Mouse (Mus musculus) myocyte (in vitro differentiated cells): ENCODE data around the gene Gm49394. TPM values are rescaled to one million over a fixed set of nuclear protein-coding genes. Genes with fewer than 3 reads are reported as not detected.

Source experiments
- H3K27me3 ChIP-seq: one replicate; pipeline ENCODE4 v1.6.1; 2011; ENCODE audit not compliant: control insufficient read depth, insufficient read depth, insufficient read length
- H3K36me3 ChIP-seq: one replicate; pipeline ENCODE4 v1.6.1; 2011; ENCODE audit not compliant: control insufficient read depth, insufficient read depth
- H3K4me2 ChIP-seq: one replicate; pipeline ENCODE4 v1.6.1; 2011; ENCODE audit warnings: low read depth, control low read depth
- H3K4me3 ChIP-seq: one replicate; pipeline ENCODE4 v1.5.1; 2011; ENCODE audit warnings: mild to moderate bottlenecking, control low read depth, moderate library complexity
- H3K79me2 ChIP-seq: one replicate; pipeline ENCODE4 v1.6.1; 2011; ENCODE audit not compliant: control insufficient read depth, insufficient read depth
- H3ac ChIP-seq: one replicate; pipeline ENCODE4 v1.6.1; 2011; ENCODE audit not compliant: control insufficient read depth, insufficient read length
- CEBPB ChIP-seq: IDR thresholded peaks from 2 replicates; pipeline ENCODE4 v1.6.1; 2011; ENCODE audit warnings: mild to moderate bottlenecking, moderate library complexity; ENCODE audit not compliant: poor library complexity, insufficient read depth, severe bottlenecking
- E2F4 ChIP-seq: IDR thresholded peaks from one replicate; pipeline ENCODE4 v1.6.1; 2011; ENCODE audit warnings: mild to moderate bottlenecking, control low read depth, moderate library complexity; ENCODE audit not compliant: insufficient read depth
- MAX ChIP-seq: IDR thresholded peaks from one replicate; pipeline ENCODE4 v1.6.1; 2011; ENCODE audit warnings: low read depth, mild to moderate bottlenecking, control low read depth
- MYOD1 ChIP-seq, 3 experiments: IDR thresholded peaks; one replicate each; pipeline ENCODE4 v1.6.1; 2011; ENCODE audit warnings: control low read depth in 2 of 3, low read depth in 2 of 3, mild to moderate bottlenecking in 2 of 3, moderate library complexity in 1 of 3; ENCODE audit not compliant: insufficient read length in 2 of 3, control insufficient read depth in 1 of 3
- MYOG ChIP-seq, 3 experiments: IDR thresholded peaks; one replicate each; pipeline ENCODE4 v1.6.1; 2011; ENCODE audit warnings: control low read depth in 2 of 3, low read depth in 2 of 3, mild to moderate bottlenecking in 2 of 3; ENCODE audit not compliant: insufficient read length in 2 of 3, control insufficient read depth in 1 of 3, insufficient read depth in 1 of 3
- POLR2A ChIP-seq: IDR thresholded peaks from one replicate; pipeline ENCODE4 v1.6.1; 2011; ENCODE audit warnings: low read depth, mild to moderate bottlenecking, control low read depth, moderate library complexity; ENCODE audit not compliant: insufficient read length
- POLR2AphosphoS2 ChIP-seq: IDR thresholded peaks from one replicate; pipeline ENCODE4 v1.6.1; 2011; ENCODE audit warnings: low read depth, control low read depth; ENCODE audit not compliant: insufficient read length
- REST ChIP-seq: IDR thresholded peaks from one replicate; pipeline ENCODE4 v1.6.1; 2011; ENCODE audit warnings: mild to moderate bottlenecking, control low read depth, moderate library complexity; ENCODE audit not compliant: insufficient read depth, insufficient read length
- SRF ChIP-seq: IDR thresholded peaks from one replicate; pipeline ENCODE4 v1.6.1; 2011; ENCODE audit warnings: low read depth; ENCODE audit not compliant: control insufficient read depth, insufficient read length
- TCF12 ChIP-seq: IDR thresholded peaks from one replicate; pipeline ENCODE4 v1.6.1; 2011; ENCODE audit warnings: mild to moderate bottlenecking, control low read depth; ENCODE audit not compliant: poor library complexity, insufficient read depth, severe bottlenecking
- TCF3 ChIP-seq: IDR thresholded peaks from one replicate; pipeline ENCODE4 v1.6.1; 2011; ENCODE audit warnings: low read depth, control low read depth; ENCODE audit not compliant: insufficient read length
- USF1 ChIP-seq: IDR thresholded peaks from one replicate; pipeline ENCODE4 v1.6.1; 2011; ENCODE audit warnings: low read depth, mild to moderate bottlenecking, control low read depth, moderate library complexity
- polyA plus RNA-seq: library from polyadenylated mRNA; unstranded; fragments of >200 nt; fragmentation: generic; extraction: Trizol; gene quantifications from one replicate; pipeline ENCODE4 v1.2.1, GENCODE M21; 2012; ENCODE audit warnings: missing spikeins

Gm49394 gene
- polyA plus RNA-seq, 1 experiment, result 0.65 TPM

DNA sequence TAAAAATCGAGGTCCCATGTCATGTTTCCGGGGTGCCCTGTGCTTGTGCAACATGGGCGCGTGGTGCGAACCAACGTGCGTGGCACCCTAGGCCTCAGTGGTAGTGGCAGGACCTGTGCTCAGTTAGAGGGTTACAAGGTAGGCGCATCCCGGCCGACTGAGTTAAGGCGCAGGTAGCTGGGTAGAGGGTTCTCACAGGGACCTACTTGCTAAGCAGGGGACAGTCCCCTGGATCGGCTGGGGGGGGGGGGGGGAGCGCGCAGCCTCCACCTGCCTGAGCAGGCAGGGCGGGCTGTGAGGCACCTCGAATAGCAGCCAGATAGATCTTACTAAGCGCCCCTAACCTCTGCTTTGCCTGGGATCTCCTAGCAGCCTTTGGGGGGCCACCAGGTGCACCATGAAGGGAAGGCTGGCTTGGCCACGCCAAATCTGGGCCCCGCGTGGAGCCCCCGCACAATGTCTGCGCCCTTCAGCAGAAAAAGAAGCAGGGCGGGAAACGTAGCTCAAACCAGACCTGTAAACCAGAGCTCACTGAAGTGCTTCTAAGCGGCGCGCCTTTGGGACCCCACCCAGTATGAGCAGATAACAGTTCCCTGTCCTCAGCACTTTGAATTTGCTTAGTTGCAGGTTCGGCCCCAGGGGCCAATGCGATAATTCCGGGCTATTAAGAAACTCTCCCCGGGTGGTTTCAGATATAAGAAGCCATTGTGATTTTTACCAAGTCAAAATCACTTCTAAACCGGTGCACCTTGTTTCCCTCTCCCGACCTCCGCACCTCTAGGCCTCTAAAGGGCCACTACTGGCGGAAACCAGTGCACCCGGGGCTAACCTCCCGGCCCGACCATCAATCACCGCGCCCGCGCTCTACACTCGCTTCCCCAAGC is 9.7 kb downstream of the Gm49394 start:
- H3ac ChIP-seq, result no peak overlapping the region
- no peak overlapping the region for H3K4me3 ChIP-seq
- H3K4me2 ChIP-seq, result no peak overlapping the region
- no peaks in the 10 kb centered on the region for H3K36me3 ChIP-seq
- no peaks in the 10 kb centered on the region for H3K79me2 ChIP-seq
- no peak for TF ChIP-seq TCF3
- TF ChIP-seq TCF12, result no peak
- no peak for TF ChIP-seq POLR2AphosphoS2
- TF ChIP-seq REST, result no peak
- TF ChIP-seq POLR2A, result no peak
- TF ChIP-seq MYOG (IDR thresholded peaks at IDR 0.05; ENCODE audit: control insufficient read depth in 1 of 3, insufficient read depth in 1 of 3, insufficient read length in 2 of 3, low read depth in 2 of 3), result no peak
- no peak for TF ChIP-seq MYOD1 (IDR thresholded peaks at IDR 0.05; ENCODE audit: control insufficient read depth in 1 of 3, insufficient read length in 2 of 3, low read depth in 2 of 3)
- TF ChIP-seq CEBPB, result no peak
- no peak for TF ChIP-seq MAX
- TF ChIP-seq E2F4, result no peak
- no peak for TF ChIP-seq SRF
- no peak for TF ChIP-seq USF1
- peaks cover 27% of the 10 kb centered on the region for H3K27me3 ChIP-seq

GRCm38 (mm10) chr7:142659181-142659681 is 10.5 kb downstream of the Gm49394 start:
- Histone ChIP-seq H3K79me2 (no peaks in the 10 kb centered on the region), H3K4me3 (peak overlapping the region; percentile 15), H3K27me3 (peaks cover 27% of the 10 kb centered on the region), H3K4me2 (no peak overlapping the region), H3ac (no peak overlapping the region), H3K36me3 (no peaks in the 10 kb centered on the region)
- TF ChIP-seq E2F4 (no peak), CEBPB (no peak), USF1 (no peak), MYOG (IDR thresholded peaks at IDR 0.05; ENCODE audit: control insufficient read depth in 1 of 3, insufficient read depth in 1 of 3, insufficient read length in 2 of 3, low read depth in 2 of 3) (no peak), POLR2A (no peak)

DNA sequence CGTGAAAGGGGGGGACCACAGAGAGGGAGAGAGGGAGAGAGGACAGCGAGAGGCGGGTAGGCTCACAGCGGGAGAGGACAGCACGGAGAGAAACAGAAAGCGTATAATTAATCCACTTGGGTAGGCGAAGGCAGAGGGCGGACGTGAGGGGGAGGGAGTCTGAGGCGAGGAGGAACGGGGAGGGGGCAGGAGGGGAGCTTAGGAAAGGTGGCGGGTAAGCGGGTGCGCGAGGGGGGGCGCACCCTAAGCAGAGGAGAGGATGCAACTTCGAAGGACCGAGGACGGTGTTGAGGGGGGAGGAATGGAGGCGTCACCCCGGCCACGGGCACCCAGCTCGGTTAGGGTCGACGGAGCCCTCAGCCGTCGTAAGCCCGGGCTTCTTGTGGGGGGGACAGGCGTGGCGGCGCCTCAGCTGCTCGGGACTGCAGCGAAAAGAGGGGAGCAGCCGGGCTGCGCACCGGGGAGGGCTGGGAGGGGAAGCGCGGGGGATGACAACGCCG is 11.0 kb downstream of the Gm49394 start:
- Histone ChIP-seq H3K79me2 (no peaks in the 10 kb centered on the region), H3K27me3 (peaks cover 23% of the 10 kb centered on the region), H3ac (no peak overlapping the region), H3K4me3 (peak overlapping the region; percentile 15), H3K4me2 (no peak overlapping the region), H3K36me3 (no peaks in the 10 kb centered on the region)
- no peak for TF ChIP-seq MYOG (IDR thresholded peaks at IDR 0.05; ENCODE audit: control insufficient read depth in 1 of 3, insufficient read depth in 1 of 3, insufficient read length in 2 of 3, low read depth in 2 of 3)
- TF ChIP-seq USF1, result no peak
- TF ChIP-seq CEBPB, result no peak
- TF ChIP-seq POLR2A, result no peak
- TF ChIP-seq REST, result no peak
- no peak for TF ChIP-seq POLR2AphosphoS2
- no peak for TF ChIP-seq TCF12
- TF ChIP-seq MYOD1 (IDR thresholded peaks at IDR 0.05; ENCODE audit: control insufficient read depth in 1 of 3, insufficient read length in 2 of 3, low read depth in 2 of 3), result no peak
- TF ChIP-seq SRF, result no peak
- TF ChIP-seq MAX, result no peak
- TF ChIP-seq E2F4, result no peak
- TF ChIP-seq TCF3, result no peak

- peak overlapping the region; percentile 6 for H3K4me2 ChIP-seq
- TF ChIP-seq POLR2AphosphoS2, result no peak
- no peak for TF ChIP-seq POLR2A
- no peak for TF ChIP-seq TCF12
- no peak for TF ChIP-seq MYOG (IDR thresholded peaks at IDR 0.05; ENCODE audit: control insufficient read depth in 1 of 3, insufficient read depth in 1 of 3, insufficient read length in 2 of 3, low read depth in 2 of 3)
- TF ChIP-seq MYOD1 (IDR thresholded peaks at IDR 0.05; ENCODE audit: control insufficient read depth in 1 of 3, insufficient read length in 2 of 3, low read depth in 2 of 3), result no peak
- no peaks in the 10 kb centered on the region for H3K36me3 ChIP-seq
These were observed 11.7 kb downstream of the Gm49394 start for GRCm38 (mm10) chr7:142657821-142658614.

More at GRCm38 (mm10) chr7:142657821-142658614, 11.7 kb downstream of the Gm49394 start:
- Histone ChIP-seq H3K27me3 (peaks cover 22% of the 10 kb centered on the region), H3ac (no peak overlapping the region), H3K4me3 (peak overlapping the region; percentile 15), H3K79me2 (no peaks in the 10 kb centered on the region)
